Mouse (Mus musculus): ENCODE measurements around the gene Dlx1.

Dlx1 gene

DNA sequence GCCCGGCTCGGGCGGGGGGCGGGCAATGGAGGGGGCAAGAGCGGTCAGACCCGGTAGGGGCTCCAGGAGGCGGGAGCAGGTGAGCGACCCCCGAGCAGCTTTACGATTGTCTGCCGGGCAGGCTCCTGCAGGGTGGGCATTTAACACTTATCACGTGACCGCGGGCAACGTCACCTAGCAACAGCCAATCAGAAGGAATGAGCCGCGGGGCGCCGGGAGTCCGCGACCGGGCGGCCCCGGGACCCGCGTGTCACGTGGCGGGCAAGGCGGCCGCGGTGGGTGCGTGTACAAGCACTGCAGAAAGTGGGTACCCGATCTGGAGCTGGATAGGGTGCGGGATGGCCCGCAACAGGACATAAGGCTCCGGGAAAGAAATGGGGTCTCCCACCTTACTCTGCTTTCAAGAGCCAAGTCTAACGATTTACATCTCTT lies 18.7 kb downstream of the Dlx1 start, which contains the start of gene Dlx2:
Gene Dlx2, minus strand, starts transcription at position 115 of the 432 bp plus-strand sequence.
- no peak for DNase-seq

DNA sequence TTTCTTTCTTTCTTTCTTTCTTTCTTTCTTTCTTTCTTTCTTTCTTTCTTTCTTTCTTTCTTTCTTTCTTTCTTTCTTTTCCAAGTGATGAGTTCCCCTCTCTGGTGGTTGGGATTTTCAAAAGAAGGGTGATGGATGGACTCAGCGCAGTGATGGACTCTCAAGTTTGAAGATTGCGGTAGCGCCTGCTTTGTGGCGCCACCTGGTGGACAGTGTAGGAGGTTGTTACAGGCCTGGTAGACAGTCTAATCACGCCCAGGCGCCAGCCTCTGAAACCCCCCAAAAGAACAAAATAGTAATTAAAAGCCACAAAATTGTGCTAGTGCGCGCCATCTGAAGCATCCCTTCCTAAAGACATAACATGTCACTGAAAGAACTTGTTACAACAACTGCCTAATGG lies 19.9 kb downstream of the Dlx1 start:
- peak; percentile 74 for DNase-seq

DNA sequence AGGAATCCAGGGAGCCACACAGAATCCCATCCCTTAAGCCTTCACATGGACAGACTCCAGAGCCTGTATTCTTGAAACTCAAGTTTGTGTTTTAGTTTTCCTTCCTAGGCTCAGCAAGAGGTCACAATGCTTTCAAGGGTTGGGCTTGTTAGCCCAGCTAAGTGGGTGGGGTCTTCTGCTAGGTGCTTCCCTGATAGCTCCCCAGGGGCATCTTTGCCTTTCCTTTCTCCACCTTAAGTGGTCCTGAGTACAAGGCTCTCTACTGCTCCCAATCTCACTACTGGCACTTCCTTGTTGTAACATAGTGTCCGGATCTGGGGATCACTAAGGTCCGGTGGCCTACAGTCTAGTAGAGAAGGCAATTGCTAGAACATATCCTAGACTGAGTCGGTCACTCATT lies 22.4 kb downstream of the Dlx1 start:
- DNase-seq: no peak

- no peak for DNase-seq
Measured at GRCm38 (mm10) chr2:71551704-71552103, 23.8 kb downstream of the Dlx1 start.

DNA sequence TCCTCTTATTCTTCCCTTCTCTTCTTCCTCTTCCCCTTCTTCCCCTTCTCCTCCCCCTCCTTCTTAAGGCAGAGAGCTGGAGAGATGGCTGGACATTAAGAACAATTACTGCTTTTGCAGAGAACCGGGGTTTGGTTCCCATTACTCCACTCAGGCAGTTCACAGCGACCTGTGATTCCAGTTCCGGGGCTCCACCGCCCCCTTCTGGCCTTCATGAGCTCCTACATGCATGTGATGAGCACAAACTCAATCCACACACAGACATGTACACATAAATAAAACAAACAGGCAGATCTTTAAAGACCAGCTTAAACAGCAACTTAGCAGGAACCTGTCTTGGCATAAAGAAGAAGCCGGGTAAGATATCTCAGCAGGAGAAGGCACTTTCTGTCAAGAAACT lies 28.2 kb downstream of the Dlx1 start:
- no peak for DNase-seq

DNA sequence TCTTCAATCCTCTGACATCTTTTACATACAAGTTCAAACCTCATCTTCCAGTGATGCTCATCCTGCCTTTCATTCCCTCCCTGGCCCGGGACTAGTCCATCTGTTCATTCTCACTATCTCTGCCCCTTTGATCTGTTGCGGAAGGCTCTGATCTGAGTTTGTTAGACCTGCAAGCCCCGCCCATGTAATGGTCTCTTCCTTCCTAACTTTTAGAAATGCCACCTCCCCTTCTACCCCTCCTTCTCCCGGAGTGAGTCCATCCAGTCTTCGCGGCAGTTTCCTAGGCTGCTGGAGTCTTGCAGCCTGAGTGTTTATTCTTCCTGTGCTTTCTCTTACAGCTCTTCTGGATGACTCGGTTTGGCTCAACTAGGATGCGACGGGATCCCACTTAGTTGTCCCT lies 38.6 kb downstream of the Dlx1 start:
- no peak for DNase-seq

- DNase-seq: no peak
Measured at GRCm38 (mm10) chr2:71573736-71574135, 45.8 kb downstream of the Dlx1 start.

- DNase-seq: no peak
Measured at GRCm38 (mm10) chr2:71577059-71577458, 49.1 kb downstream of the Dlx1 start.

- DNase-seq: peak; percentile 50
Measured at GRCm38 (mm10) chr2:71580632-71581466, 52.9 kb downstream of the Dlx1 start.

GRCm38 (mm10) chr2:71581488-71581887 lies 53.6 kb downstream of the Dlx1 start:
- DNase-seq: no peak

Measured in kidney, adult 9 months (tissue).